Mouse (Mus musculus): ENCODE data around the gene Atp6v1g2.

- TF ChIP-seq CTCF (IDR thresholded peaks at IDR 0.05; ENCODE audit: borderline replicate concordance, extremely low read depth, insufficient read depth, insufficient read length) (no peak), POLR2A (IDR thresholded peaks at IDR 0.05; ENCODE audit: borderline replicate concordance, extremely low read depth, insufficient read depth, insufficient read length, poor library complexity, severe bottlenecking) (no peak)
Observed at GRCm38 (mm10) chr17:35190096-35190495, 43.4 kb upstream of the Atp6v1g2 start.

Data from brain, embryonic 14.5 days (tissue).